Mouse (Mus musculus): Measurements from ENCODE around the gene Gatad2a.

GRCm38 (mm10) chr8:69919876-69920662 is 76.1 kb downstream of the Gatad2a start:
- TF ChIP-seq POLR2A (IDR thresholded peaks at IDR 0.05; ENCODE audit: extremely low read depth, insufficient read depth, low read length) (no peak), CTCF (IDR thresholded peaks at IDR 0.05; ENCODE audit: extremely low read depth, insufficient read depth, low read length) (no peak)

Data from cortical plate, adult 2 months (tissue).